Mouse (Mus musculus) embryonic fibroblast, embryonic 13.5 days (primary cell): ENCODE data around the gene Ccdc148.

Experiments
- CTCF ChIP-seq: IDR thresholded peaks from 2 replicates; pipeline ENCODE4 v1.5.1; 2011; ENCODE audit warnings: mild to moderate bottlenecking, control low read depth, low read length, moderate library complexity, borderline replicate concordance; ENCODE audit not compliant: insufficient read depth
- POLR2A ChIP-seq: IDR thresholded peaks from 2 replicates; pipeline ENCODE4 v1.6.1; 2011; ENCODE audit warnings: low read depth, mild to moderate bottlenecking, control low read depth, low read length, moderate library complexity

GRCm38 (mm10) chr2:58859134-58859533 lies 301.3 kb downstream of the Ccdc148 start, which contains the start of gene Gm11099:
- no peak for TF ChIP-seq CTCF
- no peak for TF ChIP-seq POLR2A
